Mouse (Mus musculus) stomach, postnatal 0 days (tissue): Measurements from ENCODE around the gene Efnb3.

ENCODE experiments used
- CTCF ChIP-seq: IDR thresholded peaks from 2 replicates; pipeline ENCODE4 v1.5.1; 2016; ENCODE audit warnings: antibody characterized with exemption, low read depth, mild to moderate bottlenecking, moderate library complexity
- EP300 ChIP-seq: optimal IDR thresholded peaks from 2 replicates; pipeline ENCODE3; 2016; ENCODE audit warnings: antibody characterized with exemption

GRCm38 (mm10) chr11:69519976-69520375 is 40.0 kb downstream of the Efnb3 start:
- TF ChIP-seq CTCF (no peak), EP300 (no peak)
